22 mouse cellular contexts compared by ENCODE assay signal in genomic region chr7:35344785-35345330, GRCm38 (mm10). TPM values are rescaled to one million over a fixed set of nuclear protein-coding genes. Genes with fewer than 3 reads are reported as not detected.
DNase-seq lines count a peak whose midpoint lies in the region; ATAC-seq and TF ChIP-seq lines count a peak whose summit lies in the region.
"Had no signal": no experiment of that assay in that cellular context is flagged by ENCODE, and none has a peak within 500 bp of the region (broad histone marks: within the 10 kb centered on the region; RNA-seq: fewer than 3 reads in every experiment).

No protein-coding gene starts in this region.

- H3K4me1 ChIP-seq in intestine, postnatal 0 days (replicated peaks; ENCODE audit: control insufficient read depth, insufficient read depth, low read length), result peaks cover 8% of the 10 kb centered on the region
- no peaks in the 10 kb centered on the region; the same call in 1 of the 2 replicates for H3K4me1 ChIP-seq in stomach, embryonic 16.5 days (ENCODE audit: control insufficient read depth, insufficient read depth, low read length)
- no peaks in the 10 kb centered on the region for H3K4me1 ChIP-seq in hindbrain, embryonic 16.5 days (ENCODE audit: control insufficient read depth, insufficient read depth, low read depth, low read length)
- H3K4me1 ChIP-seq: hindbrain, embryonic 15.5 days had no signal

- in situ Hi-C loops in Patski (cut with MboI; ENCODE audit: low pct_unique_long_range_greater_than_20kb), result no loop called here

- no peak for TF ChIP-seq CTCF in Patski (IDR thresholded peaks at IDR 0.05)
- no peak for TF ChIP-seq CTCF in intestine, postnatal 0 days (IDR thresholded peaks at IDR 0.05; ENCODE audit: low read depth)
- TF ChIP-seq CTCF in left cerebral cortex, adult 2 months (IDR thresholded peaks at IDR 0.05), result no peak

- no peaks in the 10 kb centered on the region for H3K27me3 ChIP-seq in Patski
- no peaks in the 10 kb centered on the region for H3K27me3 ChIP-seq in intestine, postnatal 0 days (replicated peaks; ENCODE audit: control insufficient read depth, insufficient read depth, low read length)
- no peaks in the 10 kb centered on the region for H3K27me3 ChIP-seq in stomach, embryonic 16.5 days (ENCODE audit: control insufficient read depth, insufficient read depth, low read length)
- H3K27me3 ChIP-seq in hindbrain, embryonic 16.5 days (replicated peaks; ENCODE audit: control insufficient read depth, insufficient read depth, low read length), result no peaks in the 10 kb centered on the region
- H3K27me3 ChIP-seq: embryonic facial prominence, embryonic 15.5 days; heart, embryonic 12.5 days; hindbrain, embryonic 15.5 days had no signal

- no peaks in the 10 kb centered on the region for H3K9me3 ChIP-seq in intestine, postnatal 0 days (ENCODE audit: control insufficient read depth)
- no peaks in the 10 kb centered on the region for H3K9me3 ChIP-seq in stomach, embryonic 16.5 days (replicated peaks; ENCODE audit: control insufficient read depth, low read length)
- no peaks in the 10 kb centered on the region for H3K9me3 ChIP-seq in hindbrain, embryonic 16.5 days (ENCODE audit: control insufficient read depth, low read length)
- H3K9me3 ChIP-seq: embryonic facial prominence, embryonic 15.5 days; forebrain, embryonic 10.5 days; heart, embryonic 12.5 days; hindbrain, embryonic 15.5 days had no signal

- peaks cover 7% of the 10 kb centered on the region; the same call in 1 of the 2 replicates for H3K36me3 ChIP-seq in intestine, postnatal 0 days (ENCODE audit: control insufficient read depth, insufficient read depth)
- no peaks in the 10 kb centered on the region for H3K36me3 ChIP-seq in stomach, embryonic 16.5 days (ENCODE audit: control insufficient read depth, insufficient read depth, low read length)
- no peaks in the 10 kb centered on the region for H3K36me3 ChIP-seq in hindbrain, embryonic 16.5 days (ENCODE audit: control insufficient read depth, insufficient read depth, low read length)
- H3K36me3 ChIP-seq: embryonic facial prominence, embryonic 15.5 days; forebrain, embryonic 10.5 days; heart, embryonic 12.5 days; hindbrain, embryonic 15.5 days had no signal

- intact Hi-C loops in left cerebral cortex, adult 2 months (cut with DNase I), result no loop called here

- WGBS in intestine, postnatal 0 days, result 49% methylated on average over 5 of the region's 5 CpGs
- 75% methylated on average over 5 of the region's 5 CpGs for WGBS in stomach, embryonic 16.5 days
- WGBS in hindbrain, embryonic 16.5 days, result 98% methylated on average over 5 of the region's 5 CpGs

- H3K9ac ChIP-seq in intestine, postnatal 0 days (ENCODE audit: low read depth, low read length), result no peak overlapping the region
- H3K9ac ChIP-seq in stomach, embryonic 16.5 days (ENCODE audit: low read length), result no peak overlapping the region
- H3K9ac ChIP-seq in hindbrain, embryonic 16.5 days (ENCODE audit: low read depth, low read length), result no peak overlapping the region
- H3K9ac ChIP-seq: embryonic facial prominence, embryonic 15.5 days; heart, embryonic 12.5 days; hindbrain, embryonic 15.5 days had no signal

- POLR2A ChIA-PET in Patski (lab: Charles Lee), result no interaction called here

- no peak overlapping the region for H3K4me2 ChIP-seq in intestine, postnatal 0 days (replicated peaks; ENCODE audit: low read depth)
- H3K4me2 ChIP-seq in stomach, embryonic 16.5 days (ENCODE audit: low read depth, low read length), result no peak overlapping the region
- no peak overlapping the region for H3K4me2 ChIP-seq in hindbrain, embryonic 16.5 days (ENCODE audit: low read length)
- H3K4me2 ChIP-seq: embryonic facial prominence, embryonic 15.5 days; heart, embryonic 12.5 days; hindbrain, embryonic 15.5 days had no signal

- peak; percentile 63 for DNase-seq in 3T3-L1 (ENCODE audit: low read depth, low spot score)
- no peak for DNase-seq in Patski (ENCODE audit: low read depth, low spot score)
- DNase-seq in urinary bladder, adult 18-20 months (ENCODE audit: low spot score in 2 of 2), result no peak
- no peak for DNase-seq in left cerebral cortex, adult 2 months (ENCODE audit: extremely low spot score in 1 of 2, low spot score in 2 of 2)
- DNase-seq: adrenal gland, adult 2 months; adrenal gland, postnatal 36 days; cerebellum, adult 2 months; cerebellum, postnatal 14 days; embryo, embryonic 11 days; gastrocnemius, postnatal 36 days; heart, adult 18-20 months; heart, postnatal 36 days; kidney, adult 11 months had no signal

- CTCF ChIA-PET in Patski (lab: Charles Lee), result interaction anchor here (0.8 kb wide), 1 partner anchor 11 kb away, joined by 3 read pairs; the partner anchor contains the start of gene Rhpn2

- 0 out of 2 replicates have a peak overlapping the region, but pooled peaks have one; percentile 5 for H3K27ac ChIP-seq in intestine, postnatal 0 days (ENCODE audit: low read depth, low read length)
- peak overlapping the region; percentile 49 for H3K27ac ChIP-seq in stomach, embryonic 16.5 days (ENCODE audit: low read length)
- H3K27ac ChIP-seq in hindbrain, embryonic 16.5 days (ENCODE audit: low read depth, low read length), result no peak overlapping the region
- no peak overlapping the region for H3K27ac ChIP-seq in left cerebral cortex, adult 2 months
- H3K27ac ChIP-seq: embryonic facial prominence, embryonic 15.5 days; forebrain, embryonic 10.5 days; hindbrain, embryonic 15.5 days had no signal

- no peak overlapping the region for H3K4me3 ChIP-seq in intestine, postnatal 0 days (ENCODE audit: low read depth, low read length)
- no peak overlapping the region for H3K4me3 ChIP-seq in stomach, embryonic 16.5 days (replicated peaks; ENCODE audit: low read length)
- no peak overlapping the region for H3K4me3 ChIP-seq in hindbrain, embryonic 16.5 days (ENCODE audit: low read length)
- no peak overlapping the region for H3K4me3 ChIP-seq in left cerebral cortex, adult 2 months
- H3K4me3 ChIP-seq: embryonic facial prominence, embryonic 15.5 days; erythroblast, embryonic 14.5 days; forebrain, embryonic 10.5 days; heart, embryonic 12.5 days; hindbrain, embryonic 15.5 days had no signal

- ATAC-seq in Patski, result peak; percentile 37
- ATAC-seq in intestine, postnatal 0 days, result peak; percentile 65
- ATAC-seq in stomach, embryonic 16.5 days (ENCODE audit: insufficient read depth, low FRiP score), result peak; percentile 29; the same call in 1 of the 2 replicates
- no peak for ATAC-seq in hindbrain, embryonic 16.5 days
- ATAC-seq: forebrain, embryonic 14.5 days had no signal

RNA-seq across cellular contexts. Expression of gene Rhpn2, which starts 10.9 kb away (rescaled TPM):
- polyA plus RNA-seq in Patski (2021), result 21.4 TPM
- 63.3 and 75.0 TPM in 2 replicates for polyA plus RNA-seq in intestine, postnatal 0 days (2015; fragmentation: Nextera tagmentation; extraction: Ambion mirVana)
- polyA plus RNA-seq in stomach, embryonic 16.5 days (2015; fragmentation: Nextera tagmentation; extraction: Ambion mirVana), result 32.4 and 37.5 TPM in 2 replicates
- 3.3 and 3.9 TPM in 2 replicates for polyA plus RNA-seq in hindbrain, embryonic 16.5 days (2015; fragmentation: Nextera tagmentation; extraction: Ambion mirVana)
- total RNA-seq in left cerebral cortex, adult 2 months (2021), result 1 to 10 TPM; 5.8 to 6.2 TPM

RNA-seq across cellular contexts. Expression of gene Gpatch1, which starts 26.6 kb away (rescaled TPM):
- 15.5 TPM for polyA plus RNA-seq in Patski (2021)
- polyA plus RNA-seq in intestine, postnatal 0 days (2015; fragmentation: Nextera tagmentation; extraction: Ambion mirVana), result 8.6 and 9.1 TPM in 2 replicates
- polyA plus RNA-seq in stomach, embryonic 16.5 days (2015; fragmentation: Nextera tagmentation; extraction: Ambion mirVana), result 13.5 and 14.3 TPM in 2 replicates
- 17.5 and 20.8 TPM in 2 replicates for polyA plus RNA-seq in hindbrain, embryonic 16.5 days (2015; fragmentation: Nextera tagmentation; extraction: Ambion mirVana)
- 10 to 100 TPM; 27.3 to 27.7 TPM for total RNA-seq in left cerebral cortex, adult 2 months (2021)

RNA-seq across cellular contexts. Expression of gene Faap24, which starts 51.8 kb away (rescaled TPM):
- 7.1 TPM for polyA plus RNA-seq in Patski (2021)
- 9.3 and 10.3 TPM in 2 replicates for polyA plus RNA-seq in intestine, postnatal 0 days (2015; fragmentation: Nextera tagmentation; extraction: Ambion mirVana)
- 14.7 and 15.9 TPM in 2 replicates for polyA plus RNA-seq in stomach, embryonic 16.5 days (2015; fragmentation: Nextera tagmentation; extraction: Ambion mirVana)
- 14.9 and 15.1 TPM in 2 replicates for polyA plus RNA-seq in hindbrain, embryonic 16.5 days (2015; fragmentation: Nextera tagmentation; extraction: Ambion mirVana)
- 1 to 10 TPM; 5.4 to 6.8 TPM for total RNA-seq in left cerebral cortex, adult 2 months (2021)

RNA-seq across cellular contexts. Expression of gene Cep89, which starts 52.0 kb away (rescaled TPM):
- 38.1 TPM for polyA plus RNA-seq in Patski (2021)
- 9.7 and 10.1 TPM in 2 replicates for polyA plus RNA-seq in intestine, postnatal 0 days (2015; fragmentation: Nextera tagmentation; extraction: Ambion mirVana)
- polyA plus RNA-seq in stomach, embryonic 16.5 days (2015; fragmentation: Nextera tagmentation; extraction: Ambion mirVana), result 41.1 and 41.8 TPM in 2 replicates
- 30.5 and 32.5 TPM in 2 replicates for polyA plus RNA-seq in hindbrain, embryonic 16.5 days (2015; fragmentation: Nextera tagmentation; extraction: Ambion mirVana)
- total RNA-seq in left cerebral cortex, adult 2 months (2021), result 10 to 100 TPM; 18.3 to 25.1 TPM

Comparison
In these comparisons a context has a peak if more than half of its experiments do, and no peak if none do; other contexts are left out.
1. H3K27ac ChIP-seq: peak in intestine, postnatal 0 days (single experiment) and stomach, embryonic 16.5 days (single experiment); none in hindbrain, embryonic 16.5 days (single experiment) and left cerebral cortex, adult 2 months (single experiment).